Mouse (Mus musculus): Measurements from ENCODE around the gene Gm10406. TPM values are rescaled to one million over a fixed set of nuclear protein-coding genes. Genes with fewer than 3 reads are reported as not detected.
"Not testable (repeated sequence)": the region's sequence is repeated elsewhere in the genome, so short reads cannot be mapped to it uniquely, and the experiment has no call there.

Gm10406 gene
- polyA plus RNA-seq (2015; fragmentation: Nextera tagmentation; extraction: Ambion mirVana): 0.07 TPM in 1 of 2 replicates, not detected in the other

GRCm38 (mm10) chr14:7026781-7027749 is at the start of gene Gm10406:
Gene Gm10406, minus strand, starts transcription at chr14:7027449.
- H3K4me1 ChIP-seq (replicated peaks); H3K27me3 ChIP-seq; DNase-seq; ATAC-seq (ENCODE audit: low read depth); H3K27ac ChIP-seq; H3K36me3 ChIP-seq; H3K9ac ChIP-seq; H3K9me3 ChIP-seq (replicated peaks): not testable (repeated sequence)
- Histone ChIP-seq H3K4me3 (replicated peaks) (peak within 1 kb of the TSS; percentile 21; the same call in 1 of the 2 replicates), H3K4me2 (peak within 1 kb of the TSS; percentile 44)
- 2% methylated on average over 48 of the region's 70 CpGs for WGBS (ENCODE audit: insufficient replicate concordance)

GRCm38 (mm10) chr14:7044870-7045269 is 17.6 kb upstream of the Gm10406 start, which contains the start of gene Gm3685:
Gene Gm3685, minus strand, starts transcription at chr14:7044970.
- not testable (repeated sequence) for ATAC-seq (ENCODE audit: low read depth); H3K4me2 ChIP-seq; H3K36me3 ChIP-seq; H3K9ac ChIP-seq; H3K4me3 ChIP-seq (replicated peaks); H3K27me3 ChIP-seq; H3K4me1 ChIP-seq (replicated peaks); DNase-seq; H3K9me3 ChIP-seq (replicated peaks); H3K27ac ChIP-seq
- WGBS (ENCODE audit: insufficient replicate concordance): no CpG with 5 or more reads among the region's 2 CpGs

GRCm38 (mm10) chr14:7026274-7026673 is 975 bp downstream of the Gm10406 start:
- not testable (repeated sequence) for H3K27ac ChIP-seq; DNase-seq; H3K27me3 ChIP-seq; H3K4me3 ChIP-seq (replicated peaks); H3K4me1 ChIP-seq (replicated peaks); H3K9me3 ChIP-seq (replicated peaks); ATAC-seq (ENCODE audit: low read depth); H3K36me3 ChIP-seq; H3K4me2 ChIP-seq; H3K9ac ChIP-seq
- WGBS (ENCODE audit: insufficient replicate concordance): 6% methylated on average over 9 of the region's 9 CpGs

- not testable (repeated sequence) for H3K4me1 ChIP-seq (replicated peaks); H3K4me2 ChIP-seq; ATAC-seq (ENCODE audit: low read depth); H3K27ac ChIP-seq; H3K27me3 ChIP-seq; H3K9ac ChIP-seq; DNase-seq; H3K4me3 ChIP-seq (replicated peaks); H3K9me3 ChIP-seq (replicated peaks); H3K36me3 ChIP-seq
- 23% methylated on average over 1 of the region's 2 CpGs for WGBS (ENCODE audit: insufficient replicate concordance)
These were observed 53.5 kb downstream of the Gm10406 start, which contains the start of gene Gm6356 for GRCm38 (mm10) chr14:6973718-6974117. Gene Gm6356, minus strand, starts transcription at chr14:6973818.

Other genes starting within 250 kb of the Gm10406 start
- gene Gm3642, start 187.1 kb downstream of the Gm10406 start, polyA plus RNA-seq (2015; fragmentation: Nextera tagmentation; extraction: Ambion mirVana): not detected in 2 replicates
- 0.08 TPM in 1 of 2 replicates, not detected in the other for gene Gm3667, start 137.5 kb downstream of the Gm10406 start, polyA plus RNA-seq (2015; fragmentation: Nextera tagmentation; extraction: Ambion mirVana)
- not detected in 2 replicates for gene Gm6356, start 53.6 kb downstream of the Gm10406 start, polyA plus RNA-seq (2015; fragmentation: Nextera tagmentation; extraction: Ambion mirVana)
- not detected in 2 replicates for gene Gm3685, start 17.5 kb upstream of the Gm10406 start, polyA plus RNA-seq (2015; fragmentation: Nextera tagmentation; extraction: Ambion mirVana)
- 0.10 and 0.12 TPM in 2 replicates for gene Gm3696, start 73.2 kb upstream of the Gm10406 start, polyA plus RNA-seq (2015; fragmentation: Nextera tagmentation; extraction: Ambion mirVana)
- not detected in 2 replicates for gene Gm6676, start 98.0 kb upstream of the Gm10406 start, polyA plus RNA-seq (2015; fragmentation: Nextera tagmentation; extraction: Ambion mirVana)
- 0.12 and 0.35 TPM in 2 replicates for gene Gm3512, start 147.1 kb upstream of the Gm10406 start, polyA plus RNA-seq (2015; fragmentation: Nextera tagmentation; extraction: Ambion mirVana)
- not detected in 2 replicates for gene Gm16434, start 167.1 kb upstream of the Gm10406 start, polyA plus RNA-seq (2015; fragmentation: Nextera tagmentation; extraction: Ambion mirVana)
- not detected in 2 replicates for gene Gm3727, start 237.3 kb upstream of the Gm10406 start, polyA plus RNA-seq (2015; fragmentation: Nextera tagmentation; extraction: Ambion mirVana)